Mouse (Mus musculus) fibroblast of lung, adult 2 months (primary cell): Measurements from ENCODE around the gene Spef1.

Experiments used
- DNase-seq: peaks from one replicate; pipeline ENCODE4 v3.0.0-alpha.2; 2011; ENCODE audit warnings: low read depth

Gene Spef1

DNA sequence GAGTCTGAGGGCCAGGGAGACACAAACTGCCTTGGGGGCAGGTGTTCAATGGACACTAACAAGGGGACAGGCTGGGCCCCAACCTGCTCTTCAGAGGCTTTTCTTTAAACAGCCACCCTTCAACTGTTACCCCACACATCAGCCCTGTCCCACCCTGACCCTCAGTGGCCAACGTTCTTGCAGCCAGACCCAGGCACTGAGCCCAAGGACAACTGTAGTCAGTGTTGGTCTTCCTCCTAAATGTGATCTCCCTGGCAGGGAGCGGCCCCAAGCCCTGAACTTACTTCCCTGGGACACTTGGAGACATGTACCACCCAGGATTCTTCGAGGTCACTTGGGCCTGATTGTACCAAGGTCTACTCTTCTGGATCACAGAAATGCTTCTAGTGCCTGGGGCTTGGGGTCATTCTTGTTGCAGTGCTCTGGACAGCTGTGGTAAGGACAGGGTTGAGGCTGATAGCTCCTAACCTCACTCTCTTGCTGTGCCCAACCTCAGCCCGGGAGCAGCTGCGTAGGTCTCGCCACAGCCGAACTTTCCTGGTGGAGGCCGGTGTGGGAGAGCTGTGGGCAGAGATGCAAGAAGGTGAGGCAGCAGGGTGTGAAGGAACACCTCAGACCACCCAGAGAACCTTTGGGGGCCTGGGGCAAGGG, 45.6 kb downstream of the Spef1 start:
- DNase-seq: no peak

DNA sequence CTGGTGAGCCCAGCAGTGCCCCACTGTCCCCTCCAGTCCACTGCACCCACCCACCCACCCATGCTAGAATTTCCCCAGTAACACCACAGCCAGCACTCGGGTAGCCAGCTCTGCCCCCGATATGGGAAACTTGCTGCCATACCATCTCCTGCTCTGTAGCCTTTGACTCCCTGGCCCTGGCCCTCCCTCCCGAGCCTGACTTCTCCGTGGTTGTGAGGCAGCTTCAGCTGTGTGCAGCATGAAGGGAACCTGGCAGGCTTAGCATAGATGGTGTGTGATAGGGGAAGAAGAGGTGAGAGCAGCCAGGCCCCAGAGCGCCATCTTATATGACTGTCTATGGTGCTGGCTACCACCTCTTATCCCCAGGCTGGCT, 46.6 kb downstream of the Spef1 start:
- DNase-seq: no peak

DNA sequence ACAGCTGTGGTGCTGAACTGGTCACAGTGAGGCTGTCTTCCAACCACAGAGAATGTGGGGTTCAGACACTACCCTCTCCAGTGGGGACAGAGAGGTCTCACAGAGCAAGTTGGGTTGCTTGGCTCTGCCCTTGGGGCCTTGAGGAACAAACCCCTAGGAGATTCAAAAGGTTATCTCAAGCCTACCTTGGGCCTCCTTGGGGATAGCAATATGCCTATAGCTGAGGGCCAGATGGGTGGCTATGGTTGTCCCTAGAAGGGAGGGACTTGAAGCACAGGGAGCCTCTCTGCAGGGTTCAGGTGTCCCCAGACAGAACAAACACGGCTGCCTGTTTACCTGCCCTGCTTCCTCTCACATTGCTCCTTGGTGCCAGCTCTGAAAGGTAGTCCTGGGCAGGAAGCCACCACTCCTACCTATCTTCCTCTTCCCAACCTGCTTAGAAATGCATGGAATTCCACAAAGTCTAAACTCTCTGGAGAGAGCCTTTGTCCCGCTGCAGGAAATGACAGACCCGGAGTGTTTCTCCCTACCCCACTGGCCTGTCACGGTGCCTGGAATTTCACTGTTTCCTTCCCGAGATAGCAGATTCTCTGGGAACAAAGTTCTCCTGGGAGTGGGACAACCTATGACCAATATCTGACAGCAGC, 47.1 kb downstream of the Spef1 start:
- no peak for DNase-seq

DNA sequence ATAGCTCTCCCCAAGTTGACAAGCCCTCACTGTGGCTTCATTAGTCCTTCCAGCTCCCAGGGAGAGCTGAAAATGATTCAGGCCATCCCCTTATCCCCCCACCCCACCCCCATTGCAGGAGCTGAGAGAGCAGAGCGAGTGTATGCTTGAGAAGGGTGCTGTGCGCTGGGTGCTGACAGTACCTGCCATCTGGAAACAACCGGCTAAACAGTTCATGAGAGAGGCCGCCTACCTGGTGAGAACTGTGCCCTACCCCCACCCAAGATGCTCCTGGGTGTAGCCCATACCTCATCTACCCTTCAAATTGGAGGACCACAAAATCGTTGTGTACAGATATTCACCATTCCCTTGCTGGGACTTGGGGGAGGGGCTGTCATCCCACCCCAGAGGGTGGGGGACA, 47.8 kb downstream of the Spef1 start:
- no peak for DNase-seq

DNA sequence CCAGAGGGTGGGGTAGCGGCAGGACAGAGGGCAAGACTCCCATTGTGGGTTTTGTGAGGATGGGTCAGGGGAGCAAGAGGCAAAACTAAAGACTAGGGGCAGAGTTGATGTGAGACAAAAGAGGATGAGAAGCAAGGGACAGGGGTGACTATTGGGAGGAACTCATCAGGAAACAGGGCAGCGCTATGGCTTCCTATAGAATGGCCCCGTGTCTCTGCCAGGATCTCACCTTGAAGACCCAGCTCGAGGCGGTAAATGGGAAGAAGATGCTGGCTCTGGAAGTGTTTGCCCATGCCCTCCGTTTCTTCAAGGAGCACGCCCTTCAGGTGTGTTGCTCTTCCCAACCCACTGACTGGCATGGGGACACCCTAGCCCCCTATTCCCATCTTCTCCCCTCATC, 48.3 kb downstream of the Spef1 start:
- DNase-seq: no peak

DNA sequence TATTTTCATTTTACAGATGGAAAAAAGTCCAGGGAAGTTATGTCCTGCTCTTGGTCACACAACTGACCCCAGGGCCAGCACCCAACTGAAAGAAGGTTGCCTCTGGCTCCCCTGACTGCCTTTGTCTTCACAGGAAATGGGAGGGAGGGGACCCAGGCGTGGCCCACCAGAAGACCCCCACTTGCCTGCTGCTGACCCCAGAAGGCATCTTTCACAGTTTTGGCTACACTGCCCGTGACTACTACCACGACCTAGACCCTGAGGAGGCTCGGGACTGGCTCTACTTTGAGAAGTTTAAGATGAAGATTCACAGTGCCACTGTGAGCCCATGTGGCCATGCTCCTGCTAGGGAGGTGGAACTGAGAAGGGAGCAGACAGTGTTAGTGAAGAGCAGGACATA, 48.8 kb downstream of the Spef1 start:
- DNase-seq: no peak

DNA sequence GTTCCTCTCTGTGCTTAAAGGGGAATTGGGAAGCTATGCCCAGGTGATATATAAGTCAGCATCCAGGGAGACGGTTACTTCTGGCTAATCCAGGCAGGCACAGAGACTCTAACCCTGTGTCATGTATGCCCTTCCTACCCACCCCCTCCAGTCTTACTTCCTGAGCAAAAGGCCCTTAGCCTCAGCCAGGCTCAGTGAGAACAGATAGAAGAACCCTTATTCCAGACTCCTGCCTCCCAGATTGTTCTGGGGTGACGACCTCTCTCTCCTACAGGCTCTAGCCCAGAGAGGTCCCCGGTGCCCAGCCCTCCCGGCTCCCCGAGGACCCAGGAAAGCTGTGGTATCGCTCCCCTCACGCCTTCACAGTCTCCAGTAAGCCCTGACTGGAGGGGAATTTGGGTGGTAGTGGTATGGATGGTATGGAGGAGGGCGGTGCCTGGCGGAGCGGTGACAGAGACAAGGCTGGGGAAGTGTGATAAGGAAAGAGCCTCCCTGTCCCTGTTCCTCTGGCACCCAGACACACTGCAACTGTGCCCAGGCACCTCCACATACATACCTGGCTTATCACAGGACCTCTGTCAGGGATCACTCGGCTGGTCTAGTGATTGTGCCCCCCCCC, 51.5 kb downstream of the Spef1 start:
- DNase-seq: no peak

DNA sequence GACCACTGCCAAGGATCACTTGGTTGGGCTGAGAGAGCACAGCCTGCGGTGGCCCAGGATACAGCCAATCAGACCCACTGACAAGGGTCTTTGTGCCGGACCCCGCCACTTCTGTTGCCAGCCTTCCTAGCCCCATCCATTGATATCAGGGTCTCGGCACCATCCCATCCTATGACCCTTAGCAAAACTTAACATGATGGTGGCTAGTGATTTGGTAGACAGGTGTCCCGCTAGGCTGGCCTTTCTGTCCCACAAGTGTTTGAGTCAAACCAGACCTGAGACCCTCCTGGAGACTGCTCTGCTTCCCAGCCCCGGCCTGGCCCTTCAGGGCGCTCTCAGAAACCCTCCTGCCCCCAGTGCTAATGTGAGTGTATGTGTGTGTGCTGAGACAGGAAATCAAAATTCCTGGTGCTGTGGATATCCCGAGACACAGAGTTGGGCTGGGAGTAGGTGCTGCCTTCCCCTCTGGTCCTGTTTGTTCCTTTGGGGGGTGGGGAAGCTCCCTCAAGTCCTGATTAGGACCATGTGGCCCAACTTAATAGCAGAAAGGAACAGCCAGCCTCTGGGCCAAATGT, 52.2 kb downstream of the Spef1 start:
- DNase-seq: no peak

DNA sequence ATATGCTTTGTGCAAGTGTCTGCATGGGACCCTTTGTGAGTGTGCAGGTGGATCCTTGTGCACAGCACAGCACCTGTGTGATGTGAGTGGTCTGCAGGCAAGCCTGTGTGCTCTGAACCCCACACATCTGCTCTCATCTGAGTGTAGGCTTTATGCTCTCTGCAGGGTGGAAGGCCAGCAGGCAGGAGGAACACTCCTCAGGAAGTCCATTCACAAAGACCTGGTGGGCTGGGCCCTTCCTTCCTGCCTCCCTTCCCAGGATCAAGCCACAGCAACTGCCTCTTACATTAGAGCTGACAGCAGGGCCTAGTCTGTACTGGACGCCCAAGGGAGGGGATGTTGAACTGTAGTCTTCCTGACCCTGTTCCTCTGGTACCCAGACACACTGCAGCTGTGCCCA, 52.7 kb downstream of the Spef1 start:
- no peak for DNase-seq

DNA sequence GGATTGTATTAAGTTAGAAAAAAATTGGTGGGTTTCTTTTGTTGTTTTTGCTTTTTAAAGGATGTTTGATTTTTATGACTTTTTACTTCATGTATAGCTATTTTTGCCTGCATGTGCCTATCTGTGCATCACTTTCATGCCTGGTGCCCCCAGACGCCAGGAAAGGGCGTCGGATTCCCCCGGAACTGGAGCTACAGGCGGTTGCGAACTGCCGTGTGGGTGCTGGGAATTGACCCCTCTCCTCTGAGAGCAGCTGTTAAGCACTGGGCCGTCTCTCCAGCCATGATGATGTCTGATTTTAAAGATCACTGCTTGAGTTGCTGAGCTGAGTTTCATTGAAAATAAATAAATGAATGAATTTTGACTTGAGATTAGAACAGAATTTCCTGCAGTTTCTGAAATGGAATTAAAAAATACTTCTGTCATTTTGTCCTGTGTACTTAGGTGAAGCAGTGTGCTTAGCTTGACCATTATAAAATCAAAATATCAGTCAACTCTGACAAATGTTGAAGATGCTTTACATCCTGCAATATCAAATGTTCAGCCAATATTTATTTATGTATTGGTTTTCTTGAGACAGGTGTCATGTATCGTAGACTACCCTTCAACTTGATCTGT, 54.0 kb downstream of the Spef1 start, which contains the start of gene Gm11037:
Gene Gm11037, plus strand, starts transcription at position 568 of the 618 bp plus-strand sequence.
- DNase-seq: no peak

DNA sequence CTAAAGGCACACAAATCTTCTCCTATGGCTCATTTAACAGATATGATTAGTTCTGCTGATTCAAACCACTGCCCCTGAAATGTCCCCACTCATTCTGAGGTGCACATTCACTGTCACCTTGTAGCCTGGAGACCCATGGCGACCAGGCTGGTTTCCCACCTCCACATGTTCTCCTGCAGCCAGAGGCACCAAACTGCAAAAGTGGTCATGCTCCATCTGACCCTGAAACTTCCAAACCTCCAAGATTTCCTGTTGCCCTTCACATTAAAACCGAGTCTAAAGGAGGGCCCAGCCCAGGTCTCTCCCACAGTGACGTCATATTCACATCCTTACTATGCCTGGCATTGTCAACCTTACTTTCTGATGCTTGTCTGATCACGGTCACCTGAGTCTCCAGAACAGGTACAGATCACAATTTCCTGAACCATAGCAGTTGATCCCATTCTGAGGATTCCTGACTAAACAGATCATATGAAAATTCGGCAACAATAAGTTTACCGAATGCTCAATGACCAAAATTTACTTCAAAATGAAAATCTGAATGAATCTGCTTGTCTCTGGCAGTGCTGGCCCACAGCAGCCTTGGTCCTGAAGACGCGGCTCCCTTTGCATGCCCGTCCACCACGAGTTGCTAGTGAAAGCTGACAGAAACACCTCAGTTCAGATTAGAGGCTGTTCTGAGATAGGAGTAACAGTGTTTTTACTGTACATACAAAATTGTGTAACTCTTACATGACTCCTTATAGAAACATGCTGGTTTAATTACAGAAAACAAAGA, 54.8 kb downstream of the Spef1 start:
- no peak for DNase-seq

DNA sequence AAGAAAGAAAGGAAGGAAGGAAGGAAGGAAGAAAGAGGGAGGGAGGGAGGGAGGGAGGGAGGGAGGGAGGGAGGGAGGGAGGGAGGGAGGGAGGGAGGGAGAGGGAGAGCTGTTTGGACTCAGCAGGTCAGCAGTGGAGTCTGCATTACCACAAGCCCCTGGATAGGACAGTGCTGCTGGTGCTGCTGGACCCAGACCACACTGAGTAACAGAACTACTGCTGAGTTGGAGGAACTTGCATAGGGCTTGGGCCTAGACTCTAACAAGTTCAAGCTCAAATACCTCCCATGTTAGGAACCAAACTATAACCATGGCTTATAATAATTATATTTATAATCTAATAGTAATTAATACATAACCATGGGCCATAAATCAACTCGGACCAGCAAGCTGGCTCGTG, 56.2 kb downstream of the Spef1 start:
- no peak for DNase-seq

DNA sequence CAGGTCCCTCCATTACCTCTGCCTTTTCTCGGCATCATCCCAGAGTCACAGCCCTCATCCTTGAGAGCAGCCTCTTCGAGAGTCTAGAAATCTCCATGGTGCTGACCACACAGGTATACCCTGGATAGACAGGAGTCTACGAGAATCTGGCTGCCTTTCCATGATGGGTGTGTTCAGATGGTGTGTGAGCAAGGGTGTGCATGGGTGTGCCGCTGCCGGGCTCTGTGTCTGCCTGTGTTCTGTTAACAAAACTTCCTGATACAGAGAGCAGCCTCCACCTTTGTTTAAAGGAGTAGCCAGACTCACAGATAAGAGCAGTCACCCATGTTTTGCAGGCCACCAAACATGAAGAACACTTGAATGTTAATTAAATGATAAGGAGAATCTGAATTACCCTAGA, 57.2 kb downstream of the Spef1 start:
- DNase-seq: no peak

DNA sequence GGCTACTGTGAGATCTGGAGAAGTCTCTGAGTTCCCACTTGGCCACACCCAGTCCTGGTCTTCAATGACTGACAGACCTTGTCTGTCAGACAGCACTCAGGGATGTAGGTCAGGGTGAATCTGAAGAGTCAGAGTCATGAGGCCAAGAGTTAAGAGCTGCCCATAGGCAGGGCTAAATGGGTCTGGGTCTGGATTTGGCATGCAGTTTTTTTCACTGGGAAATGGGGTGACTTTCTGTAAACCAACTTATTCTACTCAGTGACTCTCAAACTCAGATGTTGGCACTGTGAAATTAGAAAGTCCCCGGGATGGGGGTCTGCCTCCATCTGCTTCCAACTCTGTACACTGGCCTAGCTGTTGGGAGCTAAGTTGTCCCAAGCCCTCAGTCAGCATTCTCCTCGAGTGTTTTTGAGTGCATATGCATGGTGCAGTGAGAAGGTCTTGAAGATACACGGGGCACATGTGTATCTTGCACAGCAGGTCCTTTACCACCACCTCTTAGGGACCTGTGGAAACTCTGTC, 58.4 kb downstream of the Spef1 start:
- DNase-seq: no peak

DNA sequence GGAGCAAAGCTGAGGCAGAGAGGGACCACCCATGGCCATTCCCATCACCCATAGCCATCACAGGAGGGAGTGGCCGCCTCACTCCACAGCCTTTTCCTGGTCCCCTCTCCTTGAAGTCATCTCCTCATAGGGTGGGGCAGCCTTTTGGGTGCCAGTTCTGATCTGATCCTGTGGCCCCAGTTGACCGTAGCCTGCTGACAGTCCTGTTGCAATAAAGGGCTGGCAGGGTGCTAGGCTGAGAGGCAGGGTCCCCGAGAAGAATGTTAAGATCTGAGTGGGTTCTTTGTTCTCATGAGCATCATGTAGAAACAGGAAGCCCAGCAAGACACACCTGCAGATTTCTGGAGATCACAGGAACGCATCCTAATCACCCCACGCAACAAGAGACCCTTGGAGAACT, 58.9 kb downstream of the Spef1 start:
- no peak for DNase-seq

DNA sequence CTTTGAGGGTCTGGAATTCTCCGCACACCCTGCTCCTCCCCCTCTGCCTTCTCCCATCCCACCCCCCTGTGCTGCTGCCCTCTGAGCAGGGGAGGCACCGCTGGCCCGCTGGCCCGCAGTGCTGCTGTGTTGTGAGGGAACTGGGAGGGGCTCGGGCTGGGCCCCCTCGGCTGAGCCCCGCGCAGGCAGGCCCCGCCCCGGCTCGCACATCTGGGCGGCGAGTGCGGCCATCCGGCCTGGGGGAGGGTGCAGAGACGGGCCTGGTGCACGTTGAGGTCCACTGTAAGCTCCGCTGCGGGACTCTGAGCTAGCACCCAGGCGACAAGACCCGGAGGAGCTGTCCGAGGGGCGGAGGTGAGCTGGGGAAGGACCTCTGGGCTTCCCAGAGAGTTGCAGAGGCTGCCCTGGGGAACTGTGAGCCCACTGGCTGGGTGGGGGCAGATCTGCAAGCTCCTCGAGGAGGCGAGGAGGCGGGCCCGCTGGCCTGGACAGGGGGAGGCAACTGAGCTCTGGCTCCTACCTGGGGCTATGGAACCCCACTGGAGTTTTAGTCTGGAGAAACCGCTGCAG, 59.8 kb downstream of the Spef1 start, which contains the start of gene Hspa12b:
Gene Hspa12b, plus strand, starts transcription at position 120 of the 570 bp plus-strand sequence.
- no peak for DNase-seq

DNA sequence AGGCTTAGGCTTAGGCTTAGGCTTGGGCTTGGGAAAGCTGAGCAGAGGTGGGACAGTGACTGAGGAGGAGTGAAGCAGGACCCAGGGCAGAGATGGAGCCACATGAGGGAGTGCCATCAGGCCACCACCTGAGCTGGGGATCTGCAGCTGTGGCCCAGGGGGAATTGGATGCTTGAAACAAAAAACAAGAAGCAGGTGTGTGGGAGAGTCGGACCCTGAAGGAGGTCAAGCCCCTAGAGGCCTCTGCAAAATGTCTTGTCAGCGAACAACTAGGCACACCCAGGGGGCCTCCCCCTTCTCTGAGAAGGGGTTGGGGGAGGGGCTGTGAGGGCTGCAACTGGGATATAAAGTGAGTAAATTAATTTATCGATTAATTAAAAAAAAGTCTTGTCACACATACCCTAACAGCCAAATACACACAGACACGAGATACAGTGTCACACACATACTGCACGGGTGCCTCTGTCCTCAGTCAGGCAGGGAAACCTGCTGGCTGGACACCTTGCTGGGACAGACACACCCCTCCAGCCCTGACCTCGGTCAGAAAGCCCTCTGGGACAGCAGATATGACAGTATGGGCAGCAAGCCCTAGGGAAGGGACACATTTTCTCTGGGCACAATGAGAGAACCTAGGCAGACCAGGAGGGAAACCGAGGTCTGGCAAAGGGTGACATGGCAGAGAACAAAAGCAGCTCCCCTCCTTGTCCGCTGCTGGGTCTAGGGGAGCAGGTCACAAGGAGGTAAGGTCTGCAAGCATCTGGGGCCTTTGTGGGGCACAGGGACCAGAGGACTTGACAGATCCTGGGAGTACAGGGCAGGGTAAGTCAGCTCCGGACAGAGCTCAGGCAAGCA, 60.9 kb downstream of the Spef1 start:
- DNase-seq: no peak

DNA sequence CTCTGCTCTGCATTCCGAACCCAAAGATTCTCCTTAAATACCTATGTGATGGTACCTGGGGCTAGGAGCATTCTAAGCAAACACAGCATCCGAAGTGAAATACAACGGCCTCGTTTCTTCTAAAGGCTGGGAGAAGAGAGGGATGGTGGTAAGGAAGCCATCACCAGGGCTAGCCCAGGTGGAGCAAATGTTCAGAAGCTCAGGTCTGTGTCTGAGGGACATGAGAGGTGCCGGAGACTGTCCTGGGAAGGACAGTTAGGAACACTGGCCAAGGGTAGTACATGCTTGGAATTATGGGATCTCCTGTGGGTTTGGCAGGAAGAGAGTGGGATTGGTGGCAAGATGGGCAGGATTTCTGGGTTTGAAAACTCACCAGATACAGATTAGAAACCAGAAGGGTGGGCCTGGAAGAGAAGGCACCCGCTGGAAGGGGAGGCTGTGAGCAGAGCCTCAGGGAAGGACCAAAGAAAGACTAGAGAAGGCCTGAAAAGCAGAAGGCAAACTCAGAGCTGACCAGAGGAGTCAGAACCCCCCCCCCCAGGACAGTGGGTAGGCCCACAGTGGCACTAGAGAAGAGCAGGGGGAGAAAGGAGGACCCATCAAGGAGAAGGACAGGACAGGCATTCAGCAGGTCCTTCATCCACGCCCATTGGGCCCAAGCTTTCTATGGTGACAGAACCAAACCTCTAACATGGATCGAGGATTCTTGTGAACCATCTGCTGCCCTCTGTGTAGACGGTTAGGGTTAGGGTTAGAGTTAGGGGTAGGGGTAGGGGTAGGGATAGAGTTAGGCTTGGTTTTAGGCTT, 61.7 kb downstream of the Spef1 start:
- no peak for DNase-seq

DNA sequence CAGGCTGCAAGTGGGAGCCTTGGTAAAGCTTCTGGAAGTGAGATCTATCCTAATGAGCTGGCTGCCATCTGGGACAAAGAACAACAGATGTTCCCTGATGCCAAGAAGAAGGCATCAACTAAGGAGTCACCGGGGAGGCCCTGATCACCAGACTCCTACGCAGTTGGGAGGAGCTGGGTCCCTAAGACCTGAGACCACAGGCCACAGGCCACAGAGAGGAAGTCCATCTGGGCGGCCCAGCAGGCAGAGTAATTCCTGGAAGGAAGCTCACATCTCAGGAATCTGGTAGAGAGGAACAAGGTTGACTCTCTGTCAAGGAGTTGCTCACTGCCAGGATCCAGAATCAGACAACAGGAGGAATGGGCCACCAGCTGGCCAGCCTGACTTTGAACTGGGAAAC, 62.9 kb downstream of the Spef1 start:
- DNase-seq: no peak
